Mouse (Mus musculus) hematopoietic stem cell, adult 5-6 weeks (primary cell): ENCODE data around the gene Acot2. TPM values are rescaled to one million over a fixed set of nuclear protein-coding genes. Genes with fewer than 3 reads are reported as not detected.
"Not testable (repeated sequence)": the region's sequence is repeated elsewhere in the genome, so short reads cannot be mapped to it uniquely, and the experiment has no call there.

Source experiments
- ATAC-seq, 2 experiments: fragments of 125-278 bp in 1 of 2; replicated peaks in 1 of 2; 2 replicates each; pipeline ENCODE4 v1.8.0; 2016 to 2017; ENCODE audit warnings: inconsistent platforms in 2 of 2, mild to moderate bottlenecking in 2 of 2, moderate number of reproducible peaks in 2 of 2, low read depth in 1 of 2, moderate TSS enrichment in 1 of 2; ENCODE audit not compliant: low FRiP score in 2 of 2, poor library complexity in 2 of 2, severe bottlenecking in 2 of 2, insufficient read depth in 1 of 2, low TSS enrichment in 1 of 2
- total RNA-seq: library from RNA; stranded (forward); fragments of 172-1452, 232-1000 nt; gene quantifications from 2 replicates; pipeline ENCODE4 v1.2.3, GENCODE M21; 2017

The Acot2 gene
- total RNA-seq, 1 experiment from 2014 or later = 25.0 TPM

GRCm38 (mm10) chr12:83987242-83987582 is 449 bp upstream of the Acot2 start:
- no peak for ATAC-seq

- no peak for ATAC-seq
Measured at GRCm38 (mm10) chr12:83988483-83988882, 822 bp downstream of the Acot2 start.

GRCm38 (mm10) chr12:83989378-83989777 is 1.7 kb downstream of the Acot2 start:
- no peak for ATAC-seq

GRCm38 (mm10) chr12:83997221-83997620 is 9.6 kb downstream of the Acot2 start:
- ATAC-seq = no peak

- no peak for ATAC-seq
Measured at GRCm38 (mm10) chr12:83998341-83999107, 10.9 kb downstream of the Acot2 start.

GRCm38 (mm10) chr12:83999237-83999636 is 11.6 kb downstream of the Acot2 start:
- ATAC-seq = peak; percentile 32 to 66; a peak in 3 of 4 replicates

- ATAC-seq = no peak
Measured at GRCm38 (mm10) chr12:84000418-84000817, 12.8 kb downstream of the Acot2 start.

GRCm38 (mm10) chr12:84003866-84004265 is 16.2 kb downstream of the Acot2 start:
- no peak for ATAC-seq

- no peak for ATAC-seq
Measured at GRCm38 (mm10) chr12:84008251-84008650, 20.6 kb downstream of the Acot2 start.

- no peak for ATAC-seq
Measured at GRCm38 (mm10) chr12:84008729-84009128, 21.1 kb downstream of the Acot2 start.

- peak; percentile 87 to 92 for ATAC-seq
Measured at GRCm38 (mm10) chr12:84009171-84009965, 21.7 kb downstream of the Acot2 start, which contains the start of gene Acot1. Acot1 (plus strand) TSS chr12:84009490.

GRCm38 (mm10) chr12:84010201-84010600 is 22.5 kb downstream of the Acot2 start:
- no peak for ATAC-seq

GRCm38 (mm10) chr12:84011251-84012040 is 23.8 kb downstream of the Acot2 start:
- ATAC-seq = no peak

- ATAC-seq = no peak
Measured at GRCm38 (mm10) chr12:84013130-84013529, 25.5 kb downstream of the Acot2 start.

GRCm38 (mm10) chr12:84013701-84014100 is 26.0 kb downstream of the Acot2 start:
- no peak for ATAC-seq

GRCm38 (mm10) chr12:84020528-84020927 is 32.9 kb downstream of the Acot2 start:
- peak; percentile 91 to 93 for ATAC-seq

- ATAC-seq = not testable (repeated sequence)
Measured at GRCm38 (mm10) chr12:84022266-84022665, 34.6 kb downstream of the Acot2 start.
